Comparison of ENCODE assay signal across 14 mouse cellular contexts in the genomic region with DNA sequence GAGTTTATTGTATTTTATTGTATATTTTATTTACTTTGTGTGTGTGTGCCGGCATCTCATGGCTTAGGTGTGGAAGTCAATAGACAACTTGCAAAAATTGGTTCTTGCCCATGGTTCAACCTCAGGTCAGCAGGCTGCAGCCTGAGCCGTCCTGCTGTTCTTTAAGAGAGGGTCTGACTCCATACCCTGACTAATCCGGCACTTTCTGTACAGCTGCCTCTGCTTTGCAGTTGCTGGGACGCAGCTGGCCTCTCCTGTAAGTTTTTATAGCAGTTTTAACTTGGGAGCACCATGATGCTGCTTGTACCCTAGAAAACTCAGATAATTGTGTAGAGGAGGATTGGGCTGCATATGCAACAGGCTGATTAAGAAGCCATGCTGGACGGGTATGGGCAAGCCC.
"Had no signal": no experiment of that assay in that cellular context is flagged by ENCODE, and none has a peak within 500 bp of the region (broad histone marks: within the 10 kb centered on the region; RNA-seq: fewer than 3 reads in every experiment).

No protein-coding gene starts in this region.

- H3K9ac ChIP-seq: liver, embryonic 13.5 days; neural tube, embryonic 12.5 days had no signal

- H3K27me3 ChIP-seq: liver, embryonic 13.5 days; neural tube, embryonic 12.5 days had no signal

- H3K4me2 ChIP-seq: liver, embryonic 13.5 days; midbrain, embryonic 11.5 days; neural tube, embryonic 12.5 days had no signal

- H3K27ac ChIP-seq: liver, embryonic 13.5 days; neural tube, embryonic 12.5 days had no signal

- H3K4me3 ChIP-seq: liver, embryonic 13.5 days; neural tube, embryonic 12.5 days had no signal

- H3K4me1 ChIP-seq: liver, embryonic 13.5 days; neural tube, embryonic 12.5 days had no signal

- H3K9me3 ChIP-seq: liver, embryonic 13.5 days; neural tube, embryonic 12.5 days had no signal

- H3K36me3 ChIP-seq: liver, embryonic 13.5 days; neural tube, embryonic 12.5 days had no signal

- DNase-seq: kidney, adult 9 months; kidney, postnatal 14 days; kidney, postnatal 4 days; liver, embryonic 13.5 days; lung, adult 2 months; lung, postnatal 14 days; lung, postnatal 4 days; midbrain, embryonic 14.5 days; retina, postnatal 1 day; right cerebral cortex, postnatal 25 days; thymus, adult 18-20 months; thymus, postnatal 36 days had no signal
